Mouse (Mus musculus) liver (tissue): ENCODE data around the gene Ndufaf1.
A peak's percentile ranks its signal among the peaks of the same experiment; 100 is the strongest.

ENCODE experiments used
- DNase-seq: peaks from one replicate; pipeline ENCODE4 v3.0.0-alpha.2; 2020; ENCODE audit warnings: mixed read lengths

Ndufaf1 gene

DNA sequence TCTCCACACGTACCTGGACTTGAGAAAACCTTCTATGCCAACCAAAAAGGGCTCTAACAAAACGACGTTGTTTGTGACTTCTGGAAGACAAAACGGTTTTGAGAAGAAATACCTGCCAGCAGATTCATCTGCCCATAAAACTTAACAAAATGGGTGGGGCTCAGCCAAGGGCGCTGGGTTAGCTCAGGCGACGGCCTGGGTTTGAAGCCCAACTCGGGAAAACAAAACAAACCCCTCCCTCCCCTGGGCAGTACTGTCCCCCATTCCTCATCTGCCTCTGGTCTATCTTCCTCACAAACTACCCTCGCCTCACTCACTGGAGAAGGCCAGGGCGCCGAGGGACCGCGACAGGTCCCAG is 44.8 kb downstream of the Ndufaf1 start:
- peak; percentile 82 for DNase-seq

DNA sequence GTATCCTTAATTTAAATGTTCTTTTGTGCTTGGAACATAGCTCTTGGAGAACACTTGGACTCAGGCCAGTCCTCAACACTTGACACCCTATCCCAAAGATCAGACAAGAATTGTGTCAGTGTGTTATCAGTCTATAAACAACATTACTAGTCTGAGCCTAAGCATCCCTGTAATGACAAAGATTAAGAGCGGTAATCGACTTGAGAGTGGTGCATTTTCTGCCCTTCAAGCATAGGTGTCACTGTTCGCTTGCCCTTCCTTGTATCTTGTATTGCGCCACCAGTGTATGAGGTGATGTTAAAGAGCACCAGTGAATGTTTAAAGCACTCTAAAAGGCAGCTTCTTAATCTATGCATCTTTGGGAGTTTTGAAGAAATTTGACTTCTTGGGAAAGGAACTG is 55.6 kb downstream of the Ndufaf1 start:
- peak; percentile 26 for DNase-seq
